Mouse (Mus musculus) heart, adult 2 months (tissue): ENCODE measurements around the gene Mlph. TPM values are rescaled to one million over a fixed set of nuclear protein-coding genes. Genes with fewer than 3 reads are reported as not detected.

ENCODE experiments used
- DNase-seq, 2 experiments: peaks; one replicate each; pipeline ENCODE4 v3.0.0; 2021
- H3K27ac ChIP-seq: fragments of 200-600 bp; 2 replicates; pipeline ENCODE4 v1.8.1; 2022
- H3K27me3 ChIP-seq: fragments of 200-500 bp; 2 replicates; pipeline ENCODE4 v1.6.1; 2012; ENCODE audit warnings: mild to moderate bottlenecking, low read length, inconsistent platforms, mixed read lengths; ENCODE audit not compliant: control insufficient read depth, insufficient read depth
- H3K36me3 ChIP-seq: fragments of 200-500 bp; 2 replicates; pipeline ENCODE4 v1.6.1; 2012; ENCODE audit warnings: low read length, inconsistent platforms; ENCODE audit not compliant: control insufficient read depth, insufficient read depth
- H3K4me1 ChIP-seq: fragments of 200-500 bp; 2 replicates; pipeline ENCODE4 v1.6.1; 2011; ENCODE audit warnings: low read length; ENCODE audit not compliant: control insufficient read depth, insufficient read depth
- H3K4me3 ChIP-seq: fragments of 200-600 bp; 2 replicates; pipeline ENCODE4 v1.8.1; 2022
- H3K79me2 ChIP-seq: fragments of 200-500 bp; replicated peaks from 2 replicates; pipeline ENCODE4 v1.6.1; 2012; ENCODE audit warnings: mild to moderate bottlenecking, inconsistent platforms, low read length, moderate library complexity, mixed read lengths; ENCODE audit not compliant: control insufficient read depth, insufficient read depth
- H3K9ac ChIP-seq: fragments of 200-500 bp; 2 replicates; pipeline ENCODE4 v1.6.1; 2012; ENCODE audit warnings: low read depth, mild to moderate bottlenecking, control low read depth, inconsistent platforms, low read length, mixed read lengths
- CTCF ChIP-seq: fragments of 200-600 bp; IDR thresholded peaks from 2 replicates; pipeline ENCODE4 v1.8.1; 2022; ENCODE audit warnings: antibody characterized with exemption, mild to moderate bottlenecking, moderate library complexity
- EP300 ChIP-seq: fragments of 200-500 bp; IDR thresholded peaks from 2 replicates; pipeline ENCODE4 v1.6.1; 2011; ENCODE audit warnings: low read depth, low read length, control low read depth; ENCODE audit not compliant: insufficient read depth
- POLR2A ChIP-seq: fragments of 200-500 bp; IDR thresholded peaks from 2 replicates; pipeline ENCODE4 v1.6.1; 2011; ENCODE audit warnings: mild to moderate bottlenecking, low read depth, low read length, control low read depth; ENCODE audit not compliant: insufficient read depth
- WGBS: fragments of 180-500 bp; shearing (Covaris S2); methylation state at CpG from one replicate; pipeline ENCODE4 v1.1.7; 2018; 5-methylcytosine and 5-hydroxymethylcytosine counted together
- intact Hi-C: fragments of 180-260 bp; cut with DNase I; formaldehyde crosslinking; loops from one replicate; pipeline ENCODE4 v1.15.1; 2025
- polyA plus RNA-seq: library from polyadenylated mRNA; depleted of rRNA; stranded (reverse); fragments of >200 nt; gene quantifications from 2 replicates; pipeline ENCODE4 v1.2.3, GENCODE M21; 2012; rRNA removed
- total RNA-seq, 2 experiments: library from RNA; stranded (reverse); gene quantifications; 2 replicates each; pipeline ENCODE4 v1.2.3; 2021

Mlph gene
- total and polyA plus RNA-seq, 3 experiments = 0.72 to 1.1 (median 0.73) TPM

DNA sequence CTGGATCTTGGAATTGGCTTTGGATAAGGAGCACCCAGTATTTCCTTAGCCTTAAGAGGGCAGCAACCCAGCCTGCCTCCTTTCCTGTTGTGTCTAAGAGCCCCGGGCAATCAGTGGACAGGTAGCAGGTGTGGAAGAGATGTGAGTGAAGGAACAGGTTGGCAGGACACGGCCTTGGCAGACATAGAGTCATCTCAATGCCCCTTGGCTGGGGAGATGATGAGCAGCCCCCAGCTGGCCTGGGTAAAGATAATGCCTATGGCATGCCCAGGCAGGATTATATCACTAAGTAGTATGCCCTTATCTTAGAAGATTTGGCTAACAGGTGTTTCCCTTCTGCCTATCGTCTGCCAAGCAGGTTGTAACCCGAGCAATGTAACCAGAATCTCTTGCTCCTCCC is 82.3 kb downstream of the Mlph start:
- TF ChIP-seq EP300 (no peak), CTCF (no peak), POLR2A (no peak)
- Histone ChIP-seq H3K4me1 (peaks cover 20% of the 10 kb centered on the region), H3K27me3 (no peaks in the 10 kb centered on the region), H3K4me3 (no peak overlapping the region), H3K79me2 (no peaks in the 10 kb centered on the region; the same call in none of the 2 replicates), H3K9ac (no peak overlapping the region), H3K36me3 (peaks cover 5% of the 10 kb centered on the region; the same call in 1 of the 2 replicates), H3K27ac (no peak overlapping the region)
- peak in 1 of 2 experiments; percentile 12 for DNase-seq
- intact Hi-C loops = loop anchor here (5.0 kb wide), 1 partner anchor 35 kb away; no protein-coding TSS in a partner anchor
- WGBS = 66% methylated on average over 4 of the region's 4 CpGs

DNA sequence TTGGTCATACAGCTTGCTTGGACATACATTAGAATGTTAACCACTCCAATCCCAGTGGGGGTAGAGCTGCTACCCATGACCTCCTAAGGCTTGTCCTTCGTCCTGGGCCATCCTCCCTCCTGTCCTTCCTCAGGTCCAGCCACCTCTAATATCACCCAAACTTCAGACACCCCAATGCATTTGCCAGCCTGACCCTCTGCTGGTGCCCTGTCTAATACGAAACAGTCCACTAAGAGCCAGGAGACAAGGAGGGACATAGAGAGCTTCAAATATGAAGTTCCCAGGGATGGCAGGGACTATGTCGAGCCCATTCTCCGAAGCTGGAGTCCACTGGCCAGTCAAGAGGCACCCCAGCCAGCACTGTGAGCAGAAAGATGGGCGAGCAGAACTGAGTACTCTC is 82.8 kb downstream of the Mlph start:
- H3K36me3 ChIP-seq = peaks cover 5% of the 10 kb centered on the region; the same call in 1 of the 2 replicates
- no peaks in the 10 kb centered on the region for H3K27me3 ChIP-seq
- whole genome bisulfite sequencing = 91% methylated on average over 5 of the region's 5 CpGs
- H3K9ac ChIP-seq = no peak overlapping the region; the same call in 1 of the 2 replicates
- intact Hi-C loops = loop anchor here (5.0 kb wide), 1 partner anchor 35 kb away; no protein-coding TSS in a partner anchor
- H3K27ac ChIP-seq = no peak overlapping the region
- DNase-seq = no peak
- peaks cover 22% of the 10 kb centered on the region for H3K4me1 ChIP-seq
- H3K79me2 ChIP-seq = no peaks in the 10 kb centered on the region; the same call in none of the 2 replicates
- H3K4me3 ChIP-seq = no peak overlapping the region
- TF ChIP-seq POLR2A = no peak
- no peak for TF ChIP-seq EP300

DNA sequence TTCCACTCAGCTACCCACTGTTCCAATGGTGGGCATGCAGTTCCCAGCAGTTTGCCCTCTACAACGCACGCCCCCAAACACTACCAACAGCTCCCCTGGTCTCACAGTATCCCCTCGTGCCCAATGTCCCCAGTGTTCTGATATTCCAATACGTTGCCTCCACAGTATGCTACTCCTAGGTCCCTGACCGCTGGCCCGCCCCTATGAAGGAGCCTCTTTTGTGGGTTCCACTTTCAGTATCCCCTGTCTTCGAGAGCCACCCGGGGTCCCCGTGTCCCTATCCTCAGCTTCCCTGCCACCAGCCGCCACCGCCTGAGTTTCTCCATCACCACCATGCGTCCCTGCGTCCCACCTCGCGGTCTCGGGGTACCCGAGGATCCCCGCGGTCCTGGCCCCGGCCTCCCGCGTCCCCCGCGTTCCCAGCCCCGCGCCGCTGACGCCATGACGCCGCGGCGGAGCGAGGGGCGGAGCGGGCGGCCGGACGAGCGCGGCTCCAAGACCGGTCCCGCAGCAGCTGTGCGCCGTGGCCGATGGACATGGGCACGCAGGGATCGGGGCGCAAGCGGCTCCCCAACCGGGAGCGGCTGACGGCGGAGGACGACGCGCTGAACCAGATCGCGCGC is 83.5 kb downstream of the Mlph start, which contains the start of gene Lrrfip1:
Gene Lrrfip1, plus strand, starts transcription at position 470 of the 623 bp plus-strand sequence.
- H3K9ac ChIP-seq = peak within 1 kb of the TSS; percentile 98
- peak; percentile 53; the same call in 1 of the 2 replicates for TF ChIP-seq POLR2A
- no peak for TF ChIP-seq CTCF
- H3K79me2 ChIP-seq = peaks cover 2% of the 10 kb centered on the region
- peak; percentile 85 to 87 for DNase-seq
- H3K27ac ChIP-seq = peak within 1 kb of the TSS; percentile 80
- no peaks in the 10 kb centered on the region for H3K27me3 ChIP-seq
- peaks cover 29% of the 10 kb centered on the region for H3K4me1 ChIP-seq
- intact Hi-C loops = loop anchor here (5.0 kb wide), 1 partner anchor 34 kb away; no protein-coding TSS in a partner anchor
- 2% methylated on average over 59 of the region's 59 CpGs for WGBS
- peaks cover 5% of the 10 kb centered on the region; the same call in 1 of the 2 replicates for H3K36me3 ChIP-seq
- peak within 1 kb of the TSS; percentile 81 for H3K4me3 ChIP-seq

DNA sequence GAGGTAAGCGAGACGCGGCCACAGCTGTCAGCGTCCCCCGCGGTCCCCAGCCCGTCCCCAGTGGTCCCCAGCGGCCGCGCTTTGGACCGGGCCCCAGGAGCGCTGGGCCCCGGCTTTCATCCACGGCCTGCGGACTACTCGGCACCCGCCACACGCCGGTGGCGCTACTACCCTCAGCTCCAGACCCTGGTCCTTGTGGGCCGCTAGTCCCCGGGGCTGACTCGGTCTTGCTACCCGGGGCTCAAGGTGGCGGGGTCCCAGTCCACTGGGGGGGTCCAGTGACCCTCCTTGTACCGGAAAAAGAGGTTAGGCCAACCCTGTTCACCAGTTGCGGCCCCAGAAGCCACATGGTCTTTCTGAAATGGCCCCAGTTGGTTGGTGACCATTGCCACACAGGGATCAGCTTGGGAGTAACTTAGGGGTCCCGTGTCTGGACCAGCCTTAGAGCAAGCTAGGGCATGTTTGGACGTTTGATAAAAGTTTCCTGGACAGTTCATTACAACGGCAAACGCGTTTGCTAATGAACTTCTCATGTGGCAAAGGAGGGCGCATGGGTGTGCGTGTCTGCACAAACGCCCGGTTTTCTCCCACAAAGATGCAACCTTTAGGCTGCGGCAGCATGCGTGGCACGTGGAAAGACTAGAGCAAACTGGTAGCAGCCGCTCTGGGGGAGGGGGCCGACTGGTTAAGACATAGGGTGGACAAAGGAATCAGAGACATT is 84.2 kb downstream of the Mlph start:
- WGBS = 1% methylated on average over 41 of the region's 41 CpGs
- Histone ChIP-seq H3K9ac (peak overlapping the region; percentile 98), H3K27ac (peak overlapping the region; percentile 80), H3K4me1 (peaks cover 34% of the 10 kb centered on the region), H3K79me2 (peaks cover 2% of the 10 kb centered on the region), H3K36me3 (peaks cover 5% of the 10 kb centered on the region; the same call in 1 of the 2 replicates), H3K27me3 (no peaks in the 10 kb centered on the region), H3K4me3 (peak overlapping the region; percentile 81)
- TF ChIP-seq POLR2A (no peak), EP300 (no peak), CTCF (no peak)
- DNase-seq = peak in 1 of 2 experiments; percentile 17
- intact Hi-C loops = loop anchor here (5.0 kb wide), 1 partner anchor 33 kb away; no protein-coding TSS in a partner anchor

DNA sequence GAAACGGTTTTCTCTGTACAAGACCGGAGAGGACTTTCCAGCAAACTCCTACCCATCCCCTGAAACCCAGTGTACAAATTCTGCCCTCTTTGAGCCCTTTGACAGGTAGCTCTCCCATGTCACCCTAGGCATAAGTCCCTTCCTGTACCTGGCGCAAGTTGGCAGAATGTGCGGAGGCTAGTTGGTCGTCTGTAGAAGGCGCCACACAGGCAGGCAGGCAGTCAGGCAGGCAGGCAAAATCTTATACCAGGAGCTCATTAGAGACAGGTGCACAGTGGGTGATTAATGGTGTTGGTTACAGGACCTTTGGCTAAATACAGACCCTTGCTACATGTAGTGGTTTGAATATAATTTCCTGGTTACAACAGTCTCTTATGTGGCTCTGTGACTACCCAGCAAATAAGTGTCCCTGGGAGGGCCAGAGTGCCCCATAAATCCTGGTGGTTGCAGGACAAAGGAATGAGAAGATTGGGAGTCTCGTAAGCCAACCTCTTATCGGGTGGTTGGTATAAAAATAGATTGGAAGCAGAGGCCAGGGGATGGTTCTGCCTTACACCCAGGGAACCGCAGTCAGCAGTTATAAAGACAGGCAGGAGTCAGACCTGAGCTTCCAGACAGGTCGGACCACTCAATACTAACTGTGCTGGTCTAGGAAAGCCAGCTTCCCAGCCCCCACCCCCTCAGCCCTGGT is 85.2 kb downstream of the Mlph start:
- DNase-seq = peak; percentile 29 to 56
- Histone ChIP-seq H3K36me3 (peaks cover 10% of the 10 kb centered on the region; the same call in 1 of the 2 replicates), H3K4me3 (peak overlapping the region; percentile 81), H3K27ac (peak overlapping the region; percentile 80), H3K4me1 (peaks cover 37% of the 10 kb centered on the region), H3K79me2 (peaks cover 2% of the 10 kb centered on the region), H3K27me3 (no peaks in the 10 kb centered on the region), H3K9ac (peak overlapping the region; percentile 98)
- TF ChIP-seq CTCF (no peak), POLR2A (no peak; the same call in 1 of the 2 replicates), EP300 (no peak)
- WGBS = 61% methylated on average over 10 of the region's 10 CpGs
- intact Hi-C loops = loop anchor here (5.0 kb wide), 1 partner anchor 32 kb away; no protein-coding TSS in a partner anchor

Other genes with a start within 250 kb of the Mlph start
- gene Col6a3, start 71.1 kb upstream of the Mlph start, total RNA-seq = 10 to 100 TPM; 15.8 to 35.9 TPM
- gene Col6a3, start 71.1 kb upstream of the Mlph start, polyA plus RNA-seq = 16.8 and 22.2 TPM in 2 replicates
- not detected for gene Prlh, start 38.0 kb downstream of the Mlph start, total RNA-seq
- not detected in 2 replicates for gene Prlh, start 38.0 kb downstream of the Mlph start, polyA plus RNA-seq
- gene Rab17, start 54.6 kb downstream of the Mlph start, total RNA-seq = 1 to 10 TPM; 1.7 to 2.6 TPM
- gene Rab17, start 54.6 kb downstream of the Mlph start, polyA plus RNA-seq = 1.4 and 2.3 TPM in 2 replicates
- 10 to 100 TPM; 63.5 to 75.5 TPM for gene Lrrfip1, start 83.7 kb downstream of the Mlph start, total RNA-seq
- 32.9 and 44.2 TPM in 2 replicates for gene Lrrfip1, start 83.7 kb downstream of the Mlph start, polyA plus RNA-seq
- not detected for gene Rbm44, start 230.0 kb downstream of the Mlph start, total RNA-seq
- not detected in 2 replicates for gene Rbm44, start 230.0 kb downstream of the Mlph start, polyA plus RNA-seq